Mouse (Mus musculus): ENCODE measurements at regions not wholly inside any gene's neighbourhood (a gene's known extent, or its start where the extent isn't known, plus 50 kb on each side); places are given as distances from the start of the nearest gene placed in this dataset.

DNA sequence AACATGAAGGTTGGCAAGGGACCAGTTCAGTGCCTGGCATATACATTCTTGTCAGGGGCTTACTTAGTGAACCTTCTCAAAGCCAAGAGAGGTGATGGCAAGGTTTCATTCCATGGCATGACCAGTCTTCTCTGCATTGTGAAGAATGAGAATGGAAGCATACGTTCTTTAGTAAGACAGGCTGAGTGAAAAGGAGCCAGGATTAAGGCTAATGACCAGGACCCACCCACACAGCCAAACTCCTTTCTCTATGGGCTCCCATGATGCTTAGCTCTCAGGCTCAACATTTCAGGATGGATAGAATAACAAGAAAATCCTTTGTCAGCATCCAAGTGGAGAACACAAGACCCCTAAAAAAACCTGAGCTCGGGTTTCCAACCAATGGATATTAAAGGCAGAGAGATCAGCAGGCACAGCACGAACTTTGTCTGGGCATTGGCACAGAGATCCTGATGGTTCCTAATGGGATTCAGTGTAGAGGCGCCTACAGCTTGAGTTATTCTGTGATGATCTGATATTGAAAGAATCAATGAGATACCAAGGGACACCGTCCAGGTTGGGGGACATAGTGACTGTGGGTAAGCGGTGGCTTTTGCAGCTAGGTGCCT, 265.5 kb downstream of the Maf start:
- WGBS, result 86% methylated on average over 6 of the region's 6 CpGs
- no peak overlapping the region for H3K27ac ChIP-seq (ENCODE audit: insufficient read depth, low read length)
- no peak for TF ChIP-seq POLR2A (IDR thresholded peaks at IDR 0.05; ENCODE audit: borderline replicate concordance, insufficient read depth, low read length)
- no peak for TF ChIP-seq CTCF (IDR thresholded peaks at IDR 0.05; ENCODE audit: borderline replicate concordance, insufficient read depth, low read depth, low read length)
- peaks cover 19% of the 10 kb centered on the region for H3K4me1 ChIP-seq (ENCODE audit: control insufficient read depth, insufficient read depth, low read length)
- H3K27me3 ChIP-seq (ENCODE audit: control insufficient read depth, insufficient read depth, low read length), result no peaks in the 10 kb centered on the region
- DNase-seq, result no peak
- no peak overlapping the region for H3K4me3 ChIP-seq (replicated peaks; ENCODE audit: insufficient read depth, low read depth, low read length)

GRCm38 (mm10) chr8:115441323-115441722, 266.3 kb downstream of the Maf start:
- WGBS, result 60% methylated on average over 6 of the region's 6 CpGs
- H3K4me1 ChIP-seq (ENCODE audit: control insufficient read depth, insufficient read depth, low read length), result peaks cover 19% of the 10 kb centered on the region

GRCm38 (mm10) chr8:115440151-115440550, 267.4 kb downstream of the Maf start:
- TF ChIP-seq POLR2A (IDR thresholded peaks at IDR 0.05; ENCODE audit: borderline replicate concordance, insufficient read depth, low read length) (no peak), CTCF (IDR thresholded peaks at IDR 0.05; ENCODE audit: borderline replicate concordance, insufficient read depth, low read depth, low read length) (no peak)
- H3K4me3 ChIP-seq (replicated peaks; ENCODE audit: insufficient read depth, low read depth, low read length), result no peak overlapping the region
- WGBS, result 14% methylated on average over 3 of the region's 3 CpGs
- no peaks in the 10 kb centered on the region for H3K27me3 ChIP-seq (ENCODE audit: control insufficient read depth, insufficient read depth, low read length)
- peak; percentile 45 to 73 for DNase-seq
- H3K4me1 ChIP-seq (ENCODE audit: control insufficient read depth, insufficient read depth, low read length), result peaks cover 19% of the 10 kb centered on the region
- peak overlapping the region; percentile 40; the same call in 1 of the 2 replicates for H3K27ac ChIP-seq (ENCODE audit: insufficient read depth, low read length)

More at GRCm38 (mm10) chr8:115441323-115441722, 266.3 kb downstream of the Maf start:
- DNase-seq, result no peak
- no peak overlapping the region for H3K4me3 ChIP-seq (replicated peaks; ENCODE audit: insufficient read depth, low read depth, low read length)
- H3K27ac ChIP-seq (ENCODE audit: insufficient read depth, low read length), result no peak overlapping the region
- TF ChIP-seq CTCF (IDR thresholded peaks at IDR 0.05; ENCODE audit: borderline replicate concordance, insufficient read depth, low read depth, low read length) (no peak), POLR2A (IDR thresholded peaks at IDR 0.05; ENCODE audit: borderline replicate concordance, insufficient read depth, low read length) (no peak)
- no peaks in the 10 kb centered on the region for H3K27me3 ChIP-seq (ENCODE audit: control insufficient read depth, insufficient read depth, low read length)

GRCm38 (mm10) chr8:115439512-115439911, 268.1 kb downstream of the Maf start:
- H3K4me1 ChIP-seq (ENCODE audit: control insufficient read depth, insufficient read depth, low read length), result peaks cover 19% of the 10 kb centered on the region
- H3K4me3 ChIP-seq (replicated peaks; ENCODE audit: insufficient read depth, low read depth, low read length), result no peak overlapping the region
- H3K27me3 ChIP-seq (ENCODE audit: control insufficient read depth, insufficient read depth, low read length), result no peaks in the 10 kb centered on the region
- no peak for TF ChIP-seq CTCF (IDR thresholded peaks at IDR 0.05; ENCODE audit: borderline replicate concordance, insufficient read depth, low read depth, low read length)
- no peak for TF ChIP-seq POLR2A (IDR thresholded peaks at IDR 0.05; ENCODE audit: borderline replicate concordance, insufficient read depth, low read length)
- H3K27ac ChIP-seq (ENCODE audit: insufficient read depth, low read length), result peak overlapping the region; percentile 45
- WGBS, result 16% methylated on average over 5 of the region's 5 CpGs
- peak; percentile 50 to 58 for DNase-seq

GRCm38 (mm10) chr8:115437956-115438355, 269.6 kb downstream of the Maf start:
- WGBS, result 42% methylated on average over 9 of the region's 9 CpGs
- DNase-seq, result peak in 1 of 2 experiments; percentile 49
- peaks cover 29% of the 10 kb centered on the region for H3K4me1 ChIP-seq (ENCODE audit: control insufficient read depth, insufficient read depth, low read length)
- no peak overlapping the region for H3K4me3 ChIP-seq (replicated peaks; ENCODE audit: insufficient read depth, low read depth, low read length)
- H3K27me3 ChIP-seq (ENCODE audit: control insufficient read depth, insufficient read depth, low read length), result no peaks in the 10 kb centered on the region
- no peak for TF ChIP-seq POLR2A (IDR thresholded peaks at IDR 0.05; ENCODE audit: borderline replicate concordance, insufficient read depth, low read length)
- no peak for TF ChIP-seq CTCF (IDR thresholded peaks at IDR 0.05; ENCODE audit: borderline replicate concordance, insufficient read depth, low read depth, low read length)
- no peak overlapping the region for H3K27ac ChIP-seq (ENCODE audit: insufficient read depth, low read length)

DNA sequence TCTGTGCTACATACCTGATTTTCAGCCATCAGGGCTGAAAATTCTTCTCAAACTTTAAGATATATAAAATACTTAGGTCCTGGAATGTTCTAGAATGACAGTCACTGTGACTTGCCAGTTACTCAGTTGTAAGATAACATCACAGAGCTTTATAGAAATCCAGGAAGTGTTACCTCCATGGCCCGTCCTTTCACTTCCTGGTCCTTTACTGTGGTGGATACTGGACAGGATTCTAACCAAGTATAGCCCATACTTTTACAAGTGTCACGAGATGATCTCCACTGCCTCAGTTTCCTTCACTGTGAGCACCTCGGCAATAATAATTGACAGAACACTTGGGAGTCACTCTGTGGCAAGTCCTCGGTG, 271.3 kb downstream of the Maf start:
- Histone ChIP-seq H3K27me3 (ENCODE audit: control insufficient read depth, insufficient read depth, low read length) (no peaks in the 10 kb centered on the region), H3K4me1 (ENCODE audit: control insufficient read depth, insufficient read depth, low read length) (peaks cover 37% of the 10 kb centered on the region), H3K4me3 (replicated peaks; ENCODE audit: insufficient read depth, low read depth, low read length) (no peak overlapping the region), H3K27ac (ENCODE audit: insufficient read depth, low read length) (no peak overlapping the region)
- TF ChIP-seq CTCF (IDR thresholded peaks at IDR 0.05; ENCODE audit: borderline replicate concordance, insufficient read depth, low read depth, low read length) (no peak), POLR2A (IDR thresholded peaks at IDR 0.05; ENCODE audit: borderline replicate concordance, insufficient read depth, low read length) (no peak)
- DNase-seq, result no peak
- 92% methylated on average over 4 of the region's 4 CpGs for WGBS

DNA sequence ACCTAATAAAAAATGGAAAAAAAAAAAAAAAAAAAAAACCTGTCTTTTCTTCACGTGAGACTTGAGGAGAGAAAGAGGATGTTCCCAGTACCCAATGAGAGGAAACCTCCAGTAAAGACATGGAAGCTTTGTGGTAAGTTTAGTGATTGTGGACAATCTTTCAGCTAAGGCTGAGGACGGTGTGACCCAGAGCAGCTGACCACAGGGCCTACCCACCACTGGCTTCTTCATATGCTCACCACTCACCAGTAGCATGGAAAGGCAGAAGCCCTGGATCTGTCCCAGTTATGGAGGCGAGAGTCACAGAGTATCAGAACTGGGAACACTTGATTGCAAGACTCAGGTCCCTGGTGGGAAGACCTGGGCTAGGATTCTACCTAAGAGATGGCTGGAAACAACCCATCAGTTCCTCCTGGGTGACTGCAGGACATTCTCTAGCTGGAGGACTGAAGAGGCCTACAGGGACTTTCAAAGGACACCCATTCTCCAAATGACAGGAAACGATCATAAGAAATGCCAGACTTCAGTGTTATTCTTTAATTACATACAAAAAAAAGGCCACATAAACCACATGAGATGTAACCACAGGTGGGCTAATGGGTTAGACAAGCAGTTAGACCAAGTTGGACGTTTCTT, 271.8 kb downstream of the Maf start:
- Histone ChIP-seq H3K27ac (ENCODE audit: insufficient read depth, low read length) (no peak overlapping the region), H3K4me1 (ENCODE audit: control insufficient read depth, insufficient read depth, low read length) (peaks cover 36% of the 10 kb centered on the region), H3K27me3 (ENCODE audit: control insufficient read depth, insufficient read depth, low read length) (no peaks in the 10 kb centered on the region), H3K4me3 (replicated peaks; ENCODE audit: insufficient read depth, low read depth, low read length) (no peak overlapping the region)
- no peak for DNase-seq
- TF ChIP-seq CTCF (IDR thresholded peaks at IDR 0.05; ENCODE audit: borderline replicate concordance, insufficient read depth, low read depth, low read length), result no peak
- TF ChIP-seq POLR2A (IDR thresholded peaks at IDR 0.05; ENCODE audit: borderline replicate concordance, insufficient read depth, low read length), result no peak
- WGBS, result 90% methylated on average over 5 of the region's 5 CpGs
